Mouse (Mus musculus): ENCODE results near the gene Map2k5.

Gene Map2k5

DNA sequence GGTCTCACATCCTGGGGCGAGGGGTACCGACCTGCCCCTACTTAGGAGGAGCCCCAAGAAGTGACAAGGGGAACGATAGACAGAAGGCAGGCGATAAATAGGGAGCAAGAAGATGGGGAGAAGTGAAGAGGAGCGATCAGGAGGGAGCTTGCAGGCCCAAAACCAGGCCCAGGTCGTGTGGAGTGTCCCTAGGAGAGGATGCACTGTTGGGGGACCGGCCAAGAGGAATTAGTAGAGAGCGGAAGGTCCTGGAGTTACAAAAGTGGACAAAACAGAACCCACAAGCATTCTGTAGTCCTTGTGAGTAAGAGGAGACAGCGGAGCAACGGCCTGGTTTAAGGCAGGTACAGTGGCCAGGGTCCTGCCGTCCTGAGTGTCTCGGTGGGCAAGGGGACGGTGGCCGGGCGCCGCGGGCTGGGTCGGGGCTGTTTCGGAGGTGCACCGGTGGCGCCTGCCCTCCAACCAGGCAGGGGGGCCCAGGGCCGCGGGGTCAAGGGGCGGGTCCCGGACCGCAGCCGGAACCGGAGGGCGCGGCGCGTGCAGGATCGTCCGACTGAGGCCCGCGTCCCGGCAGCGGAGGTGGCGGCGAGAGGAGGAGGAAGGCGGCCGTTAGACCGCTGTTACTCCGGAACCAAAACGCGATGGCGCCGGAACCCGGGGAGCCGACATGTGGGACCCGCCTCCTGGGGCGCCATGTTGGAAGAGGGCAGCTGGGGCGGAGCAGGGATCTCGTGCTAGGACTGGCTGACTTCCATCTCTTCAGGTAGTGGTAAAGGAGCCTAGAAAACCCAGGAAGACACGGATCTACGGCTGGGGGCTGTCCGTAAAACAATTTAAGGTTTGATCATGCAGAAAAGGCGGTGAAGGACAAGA is at the start of gene Map2k5:
Map2k5 (minus strand) TSS at position 633 of the 873 bp plus-strand sequence.
- in situ Hi-C loops (cut with MboI, MseI): no loop called here

DNA sequence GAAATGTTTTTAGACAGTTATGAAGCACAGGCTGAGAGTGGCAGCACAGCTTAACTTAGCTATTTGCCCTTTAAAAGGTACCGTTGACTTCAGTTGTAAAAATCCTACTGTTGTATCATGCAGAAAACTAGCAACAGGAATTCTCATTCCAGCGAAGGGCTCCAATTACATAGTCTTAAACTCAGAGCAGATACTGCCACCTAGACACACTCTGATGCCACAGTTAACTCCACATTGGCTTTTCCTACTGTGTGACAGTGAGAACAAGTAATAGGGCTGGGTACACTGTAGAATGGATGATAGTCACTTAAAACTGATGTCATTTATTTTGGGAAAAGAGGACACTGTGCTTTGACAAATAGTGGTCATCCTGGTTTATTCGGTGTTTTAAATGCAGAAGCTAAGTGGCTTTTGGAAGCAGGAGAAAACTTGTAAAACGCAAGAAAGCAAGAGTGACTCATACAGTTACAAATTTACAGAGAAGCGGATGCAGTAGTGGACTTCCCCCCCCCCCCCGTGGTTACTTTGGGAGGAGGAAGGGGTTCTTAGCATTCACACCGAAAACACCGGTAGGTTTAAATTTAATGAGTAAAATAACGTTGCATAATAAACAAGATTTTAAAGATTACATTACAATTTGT is 43.5 kb upstream of the Map2k5 start:
- in situ Hi-C loops (cut with MboI, MseI): no loop called here

- in situ Hi-C loops (cut with MboI, MseI): no loop called here
These were observed 42.7 kb upstream of the Map2k5 start for GRCm38 (mm10) chr9:63420396-63420795.

DNA sequence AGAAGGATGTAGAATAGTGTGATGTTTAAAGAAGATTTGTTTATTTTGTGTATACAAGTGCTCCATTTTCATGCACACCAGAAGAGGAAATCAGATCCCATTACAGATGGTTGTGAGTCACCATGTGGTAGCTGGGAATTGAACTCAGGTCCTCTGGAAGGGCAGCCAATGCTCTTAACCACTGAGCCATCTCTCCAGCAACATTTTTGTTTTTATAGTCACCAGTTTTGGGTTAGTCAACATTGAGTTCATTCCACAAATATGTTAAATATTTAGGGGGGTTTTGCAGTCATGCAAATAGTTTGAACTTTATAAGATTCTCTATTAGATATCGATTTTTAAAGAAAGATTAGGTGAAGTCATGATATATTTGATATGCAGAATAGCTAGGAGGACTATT is 22.5 kb upstream of the Map2k5 start:
- in situ Hi-C loops (cut with MboI, MseI): no loop called here

GRCm38 (mm10) chr9:63399463-63399815 is 21.7 kb upstream of the Map2k5 start:
- in situ Hi-C loops (cut with MboI, MseI): no loop called here

- in situ Hi-C loops (cut with MboI, MseI): no loop called here
These were observed 21.1 kb upstream of the Map2k5 start, which contains the start of gene 2300009A05Rik for GRCm38 (mm10) chr9:63398611-63399462. TSS of gene 2300009A05Rik (minus strand) at chr9:63399246.

DNA sequence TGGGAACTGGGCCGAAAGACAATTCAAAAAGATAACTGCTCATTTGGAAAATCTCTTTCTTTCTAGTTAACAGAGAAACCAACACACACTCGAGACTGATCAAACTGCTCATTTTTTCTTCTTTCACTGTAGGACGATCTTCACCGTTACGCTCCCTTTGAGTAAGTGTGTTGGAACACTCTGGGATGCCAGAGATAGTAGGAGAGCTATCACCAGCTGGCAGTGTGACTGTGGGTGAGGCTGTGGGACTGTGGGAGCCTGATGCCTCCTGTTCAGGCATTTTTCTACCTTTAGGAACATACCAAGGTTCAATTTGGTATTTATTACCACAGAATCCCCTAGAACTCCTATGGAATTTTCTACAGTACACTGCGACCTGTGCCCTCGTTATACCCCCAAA is 17.9 kb upstream of the Map2k5 start:
- in situ Hi-C loops (cut with MboI, MseI): no loop called here

DNA sequence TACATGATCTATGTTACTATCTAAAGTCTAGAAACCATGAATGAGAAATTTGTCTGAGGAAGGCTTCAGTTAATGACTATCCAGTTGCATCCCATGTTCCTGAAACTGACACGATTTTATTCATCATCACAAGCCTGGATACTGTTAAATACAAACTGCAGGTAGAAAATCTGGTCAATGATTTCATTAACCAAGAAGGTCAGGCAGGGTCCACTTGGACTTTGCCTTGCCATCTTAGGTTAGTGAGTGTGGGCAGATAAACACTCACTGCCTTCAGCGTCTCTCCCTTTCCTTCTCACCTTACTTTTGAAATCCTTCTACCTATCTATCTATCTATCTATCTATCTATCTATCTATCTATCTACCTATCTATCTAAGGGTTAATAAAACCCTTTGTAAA is 13.6 kb upstream of the Map2k5 start:
- in situ Hi-C loops (cut with MboI, MseI): no loop called here

GRCm38 (mm10) chr9:63382761-63383160 is 5.1 kb upstream of the Map2k5 start:
- in situ Hi-C loops (cut with MboI, MseI): no loop called here

DNA sequence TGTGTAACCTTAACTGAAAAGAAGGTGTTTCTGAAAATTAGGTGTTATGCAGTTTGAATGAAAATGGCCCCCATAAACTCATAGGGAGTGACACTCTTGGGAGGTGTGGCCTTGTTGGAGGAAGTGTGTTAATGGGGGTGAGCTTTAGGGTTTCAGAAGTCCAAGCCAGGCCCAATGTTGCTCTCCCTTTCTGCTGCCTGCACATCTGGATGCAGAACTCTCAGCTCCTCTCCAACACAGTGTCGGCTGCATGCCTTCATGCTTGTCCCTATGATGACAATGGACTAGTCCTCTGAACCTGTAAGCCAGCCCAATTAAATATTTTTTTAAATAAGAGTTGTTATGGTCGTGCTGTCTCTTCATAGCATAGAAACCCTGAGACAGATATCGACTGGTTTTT is 2.6 kb upstream of the Map2k5 start:
- in situ Hi-C loops (cut with MboI, MseI): no loop called here

DNA sequence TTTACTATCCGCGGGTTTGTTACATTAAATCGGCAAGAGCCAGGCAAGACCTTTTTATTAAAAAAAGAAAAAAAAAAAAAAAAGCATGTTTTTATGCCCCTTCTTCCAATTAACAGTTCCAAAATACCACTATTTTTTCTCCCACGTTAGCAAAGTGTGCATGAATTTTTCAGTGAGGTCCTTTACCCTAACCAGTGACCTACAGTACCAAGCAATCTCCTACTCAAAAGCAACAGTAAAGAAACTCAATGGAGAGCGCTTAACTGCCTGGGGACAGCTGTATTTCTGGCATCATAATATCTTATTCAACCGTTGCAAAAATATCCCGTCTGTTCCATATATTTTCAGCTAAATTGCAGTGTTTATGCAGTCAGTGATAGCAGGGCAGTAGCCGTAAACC is 472 bp upstream of the Map2k5 start:
- in situ Hi-C loops (cut with MboI, MseI): no loop called here

GRCm38 (mm10) chr9:63373315-63373714 is 4.4 kb downstream of the Map2k5 start:
- in situ Hi-C loops (cut with MboI, MseI): no loop called here

DNA sequence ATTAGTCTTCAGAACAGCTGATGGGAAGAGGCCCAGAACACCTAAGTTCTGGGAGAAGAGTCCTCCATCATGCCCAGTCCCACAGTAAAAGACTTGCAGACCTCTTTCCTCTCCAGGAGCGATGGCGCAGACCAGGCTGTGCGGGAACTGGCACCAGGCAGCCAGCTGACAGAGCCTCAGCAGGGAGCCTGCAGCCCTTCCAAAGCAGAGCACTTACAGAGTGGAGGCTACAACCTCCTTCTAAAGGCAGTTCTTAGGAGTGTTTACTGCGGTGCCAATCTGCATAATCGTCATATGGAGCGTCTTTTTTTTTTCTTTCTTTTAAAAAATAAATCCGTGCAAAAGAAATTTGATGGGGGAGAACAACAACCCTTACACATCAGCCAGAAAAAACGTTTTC is 5.2 kb downstream of the Map2k5 start:
- in situ Hi-C loops (cut with MboI, MseI): no loop called here

DNA sequence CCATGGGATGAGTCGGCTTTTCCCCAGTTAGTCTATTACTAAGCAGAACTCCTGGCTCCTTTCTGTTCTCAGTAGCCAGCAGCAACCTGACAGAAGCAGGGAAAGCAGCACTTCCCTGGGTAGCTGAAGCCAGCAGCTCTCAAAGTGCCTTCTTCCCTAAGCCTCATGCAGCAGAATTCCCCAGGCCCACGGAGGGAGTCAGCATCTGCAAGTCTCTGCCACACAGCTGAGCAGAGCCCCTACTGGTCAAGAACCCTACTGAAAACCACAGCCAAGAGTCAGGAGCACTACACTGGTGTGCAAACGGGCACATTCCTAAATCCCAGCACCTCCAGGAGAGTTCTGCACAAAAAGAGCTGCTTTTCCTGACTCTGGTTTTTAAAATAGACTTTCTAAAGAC is 17.3 kb downstream of the Map2k5 start:
- in situ Hi-C loops (cut with MboI, MseI): no loop called here

DNA sequence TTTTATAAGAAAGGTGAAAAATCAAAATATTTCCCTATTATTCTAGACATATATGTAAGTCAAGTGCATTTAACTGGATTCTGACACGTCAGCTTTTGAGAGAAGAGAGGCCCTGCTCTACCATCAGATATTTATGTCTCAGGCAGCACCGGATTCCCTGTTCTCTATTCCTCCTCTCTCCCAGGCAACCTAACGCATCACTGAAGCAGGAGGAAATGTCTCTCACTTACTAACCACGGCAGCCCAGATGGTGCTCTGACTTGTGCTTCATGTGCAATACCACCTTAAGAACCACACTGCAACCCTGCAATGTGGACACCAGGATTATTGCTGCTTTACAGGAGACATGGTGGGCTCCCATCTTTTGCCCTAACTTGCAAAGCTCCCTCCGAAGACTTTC is 18.7 kb downstream of the Map2k5 start:
- in situ Hi-C loops (cut with MboI, MseI): no loop called here

DNA sequence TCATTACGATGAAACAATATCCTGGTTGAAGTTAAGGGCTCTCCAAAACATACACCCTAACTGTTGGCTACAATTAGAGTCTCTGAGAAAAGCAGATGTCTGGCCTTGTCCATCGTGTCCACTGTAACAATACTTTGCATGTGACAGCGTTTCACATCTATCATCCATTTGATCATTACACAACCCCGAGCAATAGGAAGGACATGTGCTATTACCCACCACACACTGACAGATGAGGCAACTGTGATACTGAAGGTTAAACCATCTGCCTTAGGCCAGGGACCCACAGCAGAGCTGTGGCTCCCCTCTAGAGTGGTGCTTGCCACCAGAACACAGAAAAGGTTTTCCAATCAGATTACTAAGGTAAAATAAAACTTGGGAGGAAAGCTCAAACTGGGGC is 21.0 kb downstream of the Map2k5 start:
- in situ Hi-C loops (cut with MboI, MseI): no loop called here

GRCm38 (mm10) chr9:63356278-63356677 is 21.4 kb downstream of the Map2k5 start:
- in situ Hi-C loops (cut with MboI, MseI): no loop called here

DNA sequence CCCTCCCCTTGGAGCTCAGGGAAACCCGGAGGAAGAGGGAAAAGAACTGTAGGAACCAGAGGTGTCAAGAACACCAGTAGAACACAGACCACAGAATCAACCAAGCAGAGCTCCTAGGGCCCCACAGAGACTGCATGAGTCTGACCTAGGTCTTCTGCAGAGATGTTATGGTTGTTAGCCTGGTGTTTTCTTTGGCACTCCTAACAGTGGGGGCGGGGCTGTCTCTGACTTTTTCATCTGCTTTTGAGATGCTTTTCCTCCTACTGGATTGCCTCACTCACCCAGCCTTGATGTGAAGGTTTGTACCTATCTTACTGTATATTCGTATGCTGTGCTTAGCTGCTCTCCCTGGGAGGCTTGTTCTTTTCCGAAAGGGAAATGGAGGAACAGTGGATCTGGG is 23.5 kb downstream of the Map2k5 start:
- in situ Hi-C loops (cut with MboI, MseI): no loop called here

DNA sequence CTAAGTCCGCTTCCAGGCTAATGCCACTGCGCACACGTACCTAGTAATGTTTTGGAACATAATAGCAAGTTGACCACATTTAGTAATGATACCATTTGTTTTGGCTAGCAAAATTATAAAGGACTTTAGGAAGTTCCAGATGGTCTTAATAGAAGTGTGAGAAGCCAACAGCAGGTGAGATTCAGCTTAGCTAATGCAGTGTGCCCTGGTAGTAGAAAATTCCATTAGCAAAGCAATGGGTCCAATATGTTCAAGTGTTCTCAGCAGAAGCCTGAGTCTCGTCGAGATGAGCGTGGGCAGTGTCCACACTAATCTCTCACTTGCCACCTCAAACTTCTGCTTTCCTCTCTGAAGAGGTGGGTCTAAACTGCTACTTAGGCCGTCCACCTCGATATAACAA is 27.7 kb downstream of the Map2k5 start:
- in situ Hi-C loops (cut with MboI, MseI): no loop called here

DNA sequence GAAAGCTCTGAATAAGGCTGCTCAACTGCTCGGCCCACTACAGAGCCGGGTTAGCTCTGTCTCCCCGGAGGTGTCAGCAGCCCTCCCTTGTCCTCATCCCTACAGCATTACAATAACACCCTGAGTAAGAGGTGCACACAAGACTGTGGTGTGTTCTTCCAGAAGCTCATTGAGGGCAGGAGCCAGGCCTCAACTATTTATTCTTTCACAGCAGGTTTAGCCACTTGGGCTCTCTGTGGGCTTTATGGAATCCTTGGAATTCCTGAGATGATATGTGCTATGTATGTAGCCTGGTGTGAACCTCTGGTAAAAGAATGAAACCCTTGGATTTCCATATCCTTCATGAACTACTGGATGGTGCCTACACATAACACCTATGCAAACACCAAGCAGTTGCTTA is 28.5 kb downstream of the Map2k5 start:
- in situ Hi-C loops (cut with MboI, MseI): no loop called here

- in situ Hi-C loops (cut with MboI, MseI): no loop called here
These were observed 29.6 kb downstream of the Map2k5 start for GRCm38 (mm10) chr9:63348146-63348545.

DNA sequence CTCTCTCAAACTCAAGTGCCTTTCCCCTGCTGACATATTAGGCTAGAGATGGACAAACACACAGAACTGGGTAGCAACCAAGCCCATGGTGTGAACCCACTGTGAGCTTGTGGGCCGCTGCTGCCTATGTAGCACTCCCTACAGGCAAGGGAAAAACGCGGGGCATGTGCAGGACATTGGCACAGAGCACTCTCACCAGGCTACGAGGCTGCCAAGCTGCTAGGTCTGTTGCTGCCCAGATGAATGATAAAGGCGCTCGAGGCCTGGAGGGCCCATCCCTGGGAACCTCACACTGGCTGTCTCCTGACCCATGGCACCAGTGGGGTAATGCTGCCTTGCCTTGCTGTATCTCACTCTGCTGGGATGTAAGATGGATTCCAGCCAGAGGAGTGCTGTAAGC is 31.7 kb downstream of the Map2k5 start:
- in situ Hi-C loops (cut with MboI, MseI): no loop called here
